Mouse (Mus musculus) cortical plate, adult 2 months (tissue): ENCODE data around the gene Antxr2. TPM values are rescaled to one million over a fixed set of nuclear protein-coding genes. Genes with fewer than 3 reads are reported as not detected.

Experiments
- H3K27ac ChIP-seq: fragments of 200-500 bp; 2 replicates; pipeline ENCODE4 v1.5.1; 2012; ENCODE audit warnings: low read length, control low read depth, inconsistent platforms; ENCODE audit not compliant: insufficient read depth
- H3K4me1 ChIP-seq: fragments of 200-500 bp; 2 replicates; pipeline ENCODE4 v1.6.1; 2011; ENCODE audit warnings: low read length; ENCODE audit not compliant: control insufficient read depth, insufficient read depth
- H3K4me3 ChIP-seq: fragments of 200-500 bp; 2 replicates; pipeline ENCODE4 v1.5.1; 2011; ENCODE audit warnings: mild to moderate bottlenecking, low read length, control low read depth; ENCODE audit not compliant: insufficient read depth
- CTCF ChIP-seq: fragments of 200-500 bp; IDR thresholded peaks from 2 replicates; pipeline ENCODE4 v1.5.1; 2011; ENCODE audit warnings: mild to moderate bottlenecking, control low read depth, low read length; ENCODE audit not compliant: insufficient read depth; ENCODE audit errors: extremely low read depth
- POLR2A ChIP-seq: fragments of 200-500 bp; IDR thresholded peaks from 2 replicates; pipeline ENCODE4 v1.6.1; 2011; ENCODE audit warnings: mild to moderate bottlenecking, low read length, control low read depth; ENCODE audit not compliant: insufficient read depth; ENCODE audit errors: extremely low read depth
- polyA plus RNA-seq: library from polyadenylated mRNA; depleted of rRNA; stranded (reverse); fragments of >200 nt; gene quantifications from 2 replicates; pipeline ENCODE4 v1.2.3, GENCODE M21; 2012

The Antxr2 gene
- polyA plus RNA-seq, 1 experiment = 0.63 TPM

DNA sequence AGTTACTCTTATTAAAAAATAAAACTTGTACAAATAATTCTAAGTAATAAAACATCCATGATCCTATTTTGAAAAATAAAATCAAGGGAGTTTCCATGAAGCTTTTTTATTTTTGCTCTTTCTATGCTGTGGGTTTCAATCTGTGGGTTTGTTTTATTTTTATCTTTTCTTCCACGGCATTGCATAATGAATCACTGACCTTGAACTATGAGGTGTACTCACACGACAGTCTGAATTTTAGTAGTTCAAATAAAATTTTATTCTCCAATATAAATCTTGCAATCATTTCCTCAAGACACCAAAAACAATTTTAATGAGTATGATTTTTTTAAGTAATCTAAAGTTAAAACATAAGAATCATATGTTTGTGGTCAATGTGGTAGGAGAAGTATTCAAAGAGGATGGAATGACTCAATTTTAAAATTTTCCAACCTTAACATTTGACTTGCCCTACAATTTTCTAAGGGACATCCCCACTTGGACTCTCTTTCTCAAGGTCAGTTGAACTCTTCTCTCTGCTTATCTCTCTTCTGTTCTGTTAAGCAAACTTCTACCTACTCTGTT, 31.5 kb downstream of the Antxr2 start:
- TF ChIP-seq CTCF (no peak), POLR2A (no peak)
- Histone ChIP-seq H3K4me1 (no peaks in the 10 kb centered on the region), H3K27ac (no peak overlapping the region), H3K4me3 (no peak overlapping the region)

DNA sequence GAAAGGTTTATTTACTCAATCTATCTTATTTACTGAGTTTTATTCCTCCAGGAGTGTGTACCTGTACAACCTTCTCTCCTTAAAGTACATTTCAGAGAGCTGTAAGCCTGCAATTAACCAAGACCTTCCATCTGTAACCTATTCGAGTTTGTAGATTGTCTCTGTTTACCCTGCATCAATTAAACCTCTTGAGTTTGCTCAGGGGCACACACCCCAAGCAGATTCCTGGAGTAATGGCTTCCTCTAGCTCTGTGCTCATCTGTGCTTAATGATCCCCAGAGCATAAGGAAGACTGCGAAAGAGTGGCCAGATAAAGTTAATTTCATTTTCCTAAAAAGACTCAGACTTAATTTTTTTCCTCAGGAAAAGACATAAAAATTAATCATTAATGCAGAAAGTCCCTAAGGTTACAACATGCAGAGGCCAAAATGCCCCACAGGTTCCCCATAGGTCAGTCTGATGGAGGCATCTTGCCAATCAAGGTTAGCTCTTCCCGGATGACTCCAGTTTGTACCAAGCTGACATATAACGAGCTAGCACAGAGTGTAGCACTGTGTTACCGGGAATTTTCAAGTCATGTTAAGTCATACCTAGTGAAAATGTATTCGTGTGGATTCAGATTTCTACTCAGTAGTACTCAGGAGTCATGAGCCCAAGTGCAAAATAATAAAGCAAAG, 34.2 kb downstream of the Antxr2 start:
- Histone ChIP-seq H3K4me1 (no peaks in the 10 kb centered on the region), H3K27ac (no peak overlapping the region), H3K4me3 (no peak overlapping the region)
- TF ChIP-seq CTCF = no peak
- no peak for TF ChIP-seq POLR2A

DNA sequence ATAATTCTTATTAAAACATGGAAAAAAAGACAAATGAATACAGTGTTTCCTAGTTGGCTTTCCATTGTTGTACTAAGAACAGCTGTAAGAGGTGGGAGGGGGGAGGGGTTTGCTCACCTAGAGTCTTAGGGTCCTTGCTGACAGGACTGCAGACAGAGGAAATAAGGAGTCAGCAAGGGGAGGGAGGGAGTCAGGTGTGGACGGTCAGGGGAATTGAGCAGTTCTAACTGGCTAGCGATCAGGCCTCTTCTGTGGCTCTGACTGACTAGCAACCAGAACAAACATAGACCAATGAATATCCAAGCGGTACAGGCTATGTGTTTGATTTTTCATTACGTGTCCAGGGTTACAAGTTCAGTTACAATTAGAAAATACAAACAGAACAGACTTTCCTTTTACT, 35.0 kb downstream of the Antxr2 start:
- H3K27ac ChIP-seq = no peak overlapping the region
- TF ChIP-seq CTCF (no peak), POLR2A (no peak)

DNA sequence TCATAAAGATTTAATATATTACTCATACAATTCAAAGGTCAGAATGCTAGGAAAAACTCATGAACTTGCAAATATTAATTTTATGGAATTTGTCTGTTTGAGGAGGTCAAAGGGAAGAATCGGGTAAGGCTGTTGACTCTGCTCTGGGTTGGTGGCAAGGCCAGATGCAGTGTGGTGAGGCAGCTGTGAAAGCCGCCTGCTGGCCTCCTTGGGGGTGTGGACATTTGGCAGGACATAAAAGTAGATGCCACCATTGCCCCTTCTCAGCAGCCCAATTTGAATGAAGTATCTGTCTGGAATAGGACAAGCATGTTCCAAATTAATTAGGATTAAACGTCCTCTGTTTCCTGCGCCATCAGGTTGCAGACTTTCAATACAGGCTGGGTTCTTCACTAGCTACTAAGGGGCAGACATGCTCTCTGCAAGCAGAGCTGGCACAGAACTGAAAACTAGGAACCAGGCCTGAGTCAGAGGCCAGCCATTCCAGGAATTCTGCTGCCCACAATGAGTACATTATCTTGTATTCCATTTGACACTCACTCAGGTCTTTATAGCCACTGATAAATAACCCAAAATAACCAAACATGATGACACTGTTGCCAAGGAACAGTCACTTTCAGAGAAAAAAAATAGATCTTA, 44.1 kb downstream of the Antxr2 start:
- H3K27ac ChIP-seq = no peak overlapping the region
- no peaks in the 10 kb centered on the region for H3K4me1 ChIP-seq
- TF ChIP-seq CTCF = no peak
- no peak for TF ChIP-seq POLR2A
- H3K4me3 ChIP-seq = no peak overlapping the region

More for the DNA sequence above, 35.0 kb downstream of the Antxr2 start:
- Histone ChIP-seq H3K4me3 (no peak overlapping the region), H3K4me1 (no peaks in the 10 kb centered on the region)

DNA sequence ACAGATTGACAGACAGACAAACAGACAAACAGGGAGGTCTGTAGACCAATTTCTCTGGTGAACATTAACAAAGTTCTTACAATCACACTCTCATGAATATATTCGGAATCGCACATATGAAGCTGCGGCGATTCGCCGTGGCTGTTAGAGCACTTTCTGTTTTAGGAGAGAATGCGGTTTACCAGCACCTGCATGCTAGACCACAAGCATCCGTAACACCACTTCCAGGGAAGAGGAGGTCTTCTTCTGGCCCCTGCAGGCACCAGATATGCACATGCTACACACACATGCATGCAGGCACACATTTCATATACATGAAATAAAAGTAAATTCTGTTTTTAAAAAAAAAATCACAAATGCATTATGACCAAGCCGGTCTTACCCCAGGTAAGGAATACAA, 47.5 kb downstream of the Antxr2 start:
- TF ChIP-seq POLR2A = no peak
- TF ChIP-seq CTCF = no peak
- H3K4me3 ChIP-seq = no peak overlapping the region
- no peak overlapping the region for H3K27ac ChIP-seq
- no peaks in the 10 kb centered on the region for H3K4me1 ChIP-seq

DNA sequence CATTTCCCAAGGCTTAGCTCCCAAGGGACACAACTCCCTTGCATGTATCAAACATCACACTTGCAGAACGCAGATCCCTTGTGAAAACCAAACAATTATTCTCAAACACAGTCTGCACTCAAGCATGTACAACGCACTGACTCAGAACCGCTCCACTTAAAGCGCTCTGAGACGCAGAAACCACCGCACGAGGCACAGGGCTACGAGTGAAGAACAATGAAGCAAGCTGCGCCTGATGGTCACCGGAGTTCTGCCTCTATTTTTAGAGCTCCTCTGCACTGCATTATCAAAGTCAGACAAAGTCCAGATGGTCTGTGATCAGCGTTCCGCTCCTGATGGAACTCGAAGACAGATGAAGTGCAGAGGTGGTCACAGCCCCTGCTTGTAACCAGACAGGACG, 50.4 kb downstream of the Antxr2 start:
- TF ChIP-seq CTCF (no peak), POLR2A (no peak)
- Histone ChIP-seq H3K4me3 (peak overlapping the region; percentile 4; the same call in 1 of the 2 replicates), H3K27ac (no peak overlapping the region), H3K4me1 (no peaks in the 10 kb centered on the region)

DNA sequence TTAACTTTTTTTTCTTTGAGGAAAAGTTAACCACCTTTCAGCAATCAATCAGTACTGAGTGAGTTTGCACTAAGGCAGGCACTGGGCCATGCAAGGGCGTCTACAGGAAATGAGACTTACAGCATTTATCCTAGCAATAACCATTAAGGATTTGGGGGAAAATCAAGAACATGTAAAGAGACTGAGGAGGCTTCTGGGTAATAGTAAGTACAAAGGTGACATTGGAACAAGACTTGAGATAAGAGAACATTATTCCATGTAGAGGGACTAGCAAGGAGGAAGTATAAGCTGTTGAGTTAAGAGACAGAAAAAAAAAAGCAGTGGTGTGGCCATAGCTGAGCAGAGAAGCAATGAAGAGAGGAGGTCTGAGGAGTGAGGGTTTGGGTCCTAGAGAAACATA, 57.5 kb downstream of the Antxr2 start:
- Histone ChIP-seq H3K27ac (no peak overlapping the region), H3K4me3 (no peak overlapping the region), H3K4me1 (no peaks in the 10 kb centered on the region)
- TF ChIP-seq CTCF (no peak), POLR2A (no peak)

DNA sequence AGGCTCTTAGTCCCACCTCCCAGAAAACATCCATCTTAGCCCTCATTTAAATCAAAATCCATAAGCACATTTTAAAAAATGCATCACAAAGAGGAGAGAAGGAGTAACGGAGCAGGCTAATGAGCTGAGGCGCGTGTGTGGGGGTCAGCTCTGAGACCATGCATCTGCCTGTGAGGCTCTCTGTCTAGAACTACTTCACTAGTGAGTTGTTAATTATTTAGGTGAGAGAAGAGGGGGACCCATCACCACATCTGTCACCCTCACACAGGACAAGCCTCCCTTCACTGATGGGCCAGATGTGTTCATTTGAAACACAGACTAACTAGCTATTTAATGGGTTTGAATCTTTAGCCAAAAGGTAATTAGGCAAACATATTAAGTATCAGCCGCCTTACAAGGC, 58.8 kb downstream of the Antxr2 start:
- H3K4me3 ChIP-seq = no peak overlapping the region
- no peak overlapping the region for H3K27ac ChIP-seq
- H3K4me1 ChIP-seq = no peaks in the 10 kb centered on the region
- TF ChIP-seq CTCF (no peak), POLR2A (no peak)

DNA sequence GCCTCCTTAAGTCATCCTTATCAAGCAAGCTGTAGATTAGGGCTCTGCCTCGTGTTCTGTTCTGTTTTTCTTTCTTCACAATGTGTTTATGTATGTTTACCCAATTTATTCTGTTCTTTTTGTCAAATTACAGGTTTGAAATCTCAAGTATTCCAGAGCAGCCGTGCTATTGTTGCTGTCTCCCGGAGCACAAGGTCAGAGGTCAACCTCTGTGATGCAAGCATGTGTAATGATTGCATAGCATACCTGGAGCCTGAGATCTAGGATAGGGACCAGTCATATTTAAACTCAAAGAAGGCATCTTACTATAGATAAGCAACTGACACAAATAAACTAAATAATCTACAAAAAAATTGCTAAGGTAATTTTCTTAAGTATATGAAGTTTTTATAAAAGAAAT, 59.6 kb downstream of the Antxr2 start:
- H3K4me3 ChIP-seq = no peak overlapping the region
- H3K27ac ChIP-seq = no peak overlapping the region
- TF ChIP-seq CTCF = no peak
- no peak for TF ChIP-seq POLR2A
- no peaks in the 10 kb centered on the region for H3K4me1 ChIP-seq

DNA sequence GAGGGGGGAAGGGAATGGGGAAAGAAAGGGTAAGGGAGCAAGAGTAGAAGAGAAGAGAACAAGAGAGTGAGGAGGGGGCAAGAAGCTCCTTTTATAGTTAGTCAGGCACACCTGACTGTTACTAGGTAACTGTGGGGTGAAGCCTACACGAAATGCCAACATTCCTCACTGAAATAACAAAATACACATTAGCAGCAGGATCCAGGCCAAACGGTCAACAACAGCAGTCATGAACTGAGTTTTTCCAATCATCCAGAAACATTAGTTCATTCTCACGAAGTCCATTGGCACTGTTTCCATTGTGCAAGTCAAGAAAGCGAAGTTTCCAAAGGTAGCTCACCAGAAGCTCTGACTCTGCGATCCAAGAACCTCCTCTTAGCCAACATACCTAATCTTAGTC, 63.8 kb downstream of the Antxr2 start:
- Histone ChIP-seq H3K4me1 (no peaks in the 10 kb centered on the region), H3K4me3 (no peak overlapping the region), H3K27ac (no peak overlapping the region)
- TF ChIP-seq CTCF = no peak

DNA sequence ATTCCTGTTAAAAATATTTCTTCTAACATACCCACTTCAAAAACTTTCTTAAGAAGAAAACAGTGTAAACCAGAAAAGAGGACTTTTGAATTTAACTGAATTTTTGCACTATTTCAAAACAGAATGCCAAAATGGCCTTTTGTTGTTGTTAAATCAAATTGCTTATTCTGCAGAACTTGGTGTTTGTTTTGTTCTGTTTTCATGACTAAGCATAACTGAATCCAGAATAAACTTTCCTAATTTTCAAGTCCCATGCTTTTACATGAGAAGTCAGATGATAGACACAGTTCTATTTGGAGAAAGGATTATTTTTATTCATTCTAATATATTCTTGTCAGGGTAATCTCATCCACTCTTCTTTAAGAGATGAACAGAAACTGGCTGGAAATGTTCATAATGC, 64.7 kb downstream of the Antxr2 start:
- H3K27ac ChIP-seq = no peak overlapping the region
- no peak for TF ChIP-seq CTCF
- TF ChIP-seq POLR2A = no peak
- no peak overlapping the region for H3K4me3 ChIP-seq
- no peaks in the 10 kb centered on the region for H3K4me1 ChIP-seq
